In the genomic region with DNA sequence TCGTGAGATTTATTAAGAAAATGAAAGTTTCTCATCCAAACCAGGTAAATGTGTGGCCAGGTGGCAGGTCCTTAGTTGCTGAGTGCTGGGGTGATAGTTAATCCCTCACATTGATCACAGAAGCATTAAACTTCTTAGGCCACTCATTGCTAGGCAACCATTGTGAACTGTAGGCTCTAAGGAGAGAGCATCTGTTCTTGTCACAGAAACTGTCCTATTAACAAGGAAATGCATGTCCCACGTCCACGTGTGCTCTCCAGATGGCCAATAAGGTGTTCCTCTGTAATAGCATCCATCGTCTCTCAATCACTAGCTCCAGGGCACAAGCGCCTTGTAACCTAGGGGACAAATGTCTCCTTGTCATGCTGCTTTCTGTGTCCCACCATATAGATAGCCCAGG, we compare ENCODE assay signal across 24 mouse cellular contexts. TPM values are rescaled to one million over a fixed set of nuclear protein-coding genes. Genes with fewer than 3 reads are reported as not detected.
DNase-seq lines count a peak whose midpoint lies in the region; TF ChIP-seq lines count a peak whose summit lies in the region.
"Had no signal": no experiment of that assay in that cellular context is flagged by ENCODE, and none has a peak within 500 bp of the region (broad histone marks: within the 10 kb centered on the region; RNA-seq: fewer than 3 reads in every experiment).

No protein-coding gene starts in this region.

- no peak; the same call in 1 of the 2 replicates for TF ChIP-seq POLR2A in testis, adult 2 months (IDR thresholded peaks at IDR 0.05; ENCODE audit: control insufficient read depth, low read depth, low read length)

- H3K36me3 ChIP-seq in testis, adult 2 months (ENCODE audit: control insufficient read depth, insufficient read depth, low read length), result no peaks in the 10 kb centered on the region
- H3K36me3 ChIP-seq: embryonic facial prominence, embryonic 10.5 days; embryonic facial prominence, embryonic 13.5 days; forebrain, embryonic 12.5 days; forebrain, embryonic 15.5 days; G1E; hindbrain, embryonic 12.5 days; hindbrain, embryonic 15.5 days had no signal

- no peaks in the 10 kb centered on the region for H3K27me3 ChIP-seq in testis, adult 2 months (ENCODE audit: control insufficient read depth, insufficient read depth, low read length)
- H3K27me3 ChIP-seq: forebrain, embryonic 15.5 days; hindbrain, embryonic 12.5 days; hindbrain, embryonic 15.5 days; Patski had no signal

- no peak for TF ChIP-seq CTCF in testis, adult 2 months (IDR thresholded peaks at IDR 0.05; ENCODE audit: control insufficient read depth, insufficient read depth, insufficient replicate concordance, low read depth, low read length)

- H3K4me1 ChIP-seq in testis, adult 2 months (ENCODE audit: control insufficient read depth, insufficient read depth, low read length), result no peaks in the 10 kb centered on the region
- H3K4me1 ChIP-seq: embryonic facial prominence, embryonic 10.5 days; embryonic facial prominence, embryonic 13.5 days; forebrain, embryonic 15.5 days had no signal

- DNase-seq in embryo, embryonic 10.5 days (ENCODE audit: low spot score), result peak; percentile 8
- DNase-seq in embryo, embryonic 9.5 days (ENCODE audit: extremely low spot score), result no peak
- DNase-seq in testis, postnatal 10 days (ENCODE audit: low spot score), result no peak
- DNase-seq in retina, postnatal 1 day, result peak; percentile 60
- no peak for DNase-seq in heart, adult 8-10 months (ENCODE audit: low spot score)
- DNase-seq: adrenal gland, postnatal 10 days; B cell, adult 2 months; cerebellum, adult 11 months; cerebellum, adult 2 months; cerebellum, adult 9-11 months; cerebellum, postnatal 25 days; gastrocnemius, postnatal 10 days; gastrocnemius, postnatal 36 days; heart, adult 2 months had no signal

- no peak overlapping the region for H3K27ac ChIP-seq in testis, adult 2 months (ENCODE audit: control insufficient read depth, insufficient read depth, low read depth, low read length)
- H3K27ac ChIP-seq: embryonic facial prominence, embryonic 10.5 days; embryonic facial prominence, embryonic 13.5 days; forebrain, embryonic 12.5 days; forebrain, embryonic 15.5 days; heart, adult 2 months; hindbrain, embryonic 12.5 days; hindbrain, embryonic 15.5 days had no signal

- H3K4me3 ChIP-seq in testis, adult 2 months (ENCODE audit: control insufficient read depth, low read depth, low read length), result peak overlapping the region; percentile 82
- H3K4me3 ChIP-seq: embryonic facial prominence, embryonic 10.5 days; embryonic facial prominence, embryonic 13.5 days; erythroblast, embryonic 14.5 days; forebrain, embryonic 12.5 days; forebrain, embryonic 15.5 days; heart, adult 2 months; hindbrain, embryonic 12.5 days; hindbrain, embryonic 15.5 days had no signal

RNA-seq across cellular contexts. Expression of gene Usp47, which starts 55.0 kb away (rescaled TPM):
- 57.8 and 68.3 TPM in 2 replicates for polyA plus RNA-seq in testis, adult 2 months (2012; rRNA removed)
- 10 to 100 TPM; 82.4 to 97.0 (median 88.2) TPM for total RNA-seq in heart, adult 8-10 months (2022)

Comparison
In these comparisons a context has a peak if more than half of its experiments do, and no peak if none do; other contexts are left out.
1. DNase-seq: peak in embryo, embryonic 10.5 days (single experiment) and retina, postnatal 1 day (single experiment); none in embryo, embryonic 9.5 days (single experiment), testis, postnatal 10 days (single experiment) and heart, adult 8-10 months (single experiment).